In the genomic region with DNA sequence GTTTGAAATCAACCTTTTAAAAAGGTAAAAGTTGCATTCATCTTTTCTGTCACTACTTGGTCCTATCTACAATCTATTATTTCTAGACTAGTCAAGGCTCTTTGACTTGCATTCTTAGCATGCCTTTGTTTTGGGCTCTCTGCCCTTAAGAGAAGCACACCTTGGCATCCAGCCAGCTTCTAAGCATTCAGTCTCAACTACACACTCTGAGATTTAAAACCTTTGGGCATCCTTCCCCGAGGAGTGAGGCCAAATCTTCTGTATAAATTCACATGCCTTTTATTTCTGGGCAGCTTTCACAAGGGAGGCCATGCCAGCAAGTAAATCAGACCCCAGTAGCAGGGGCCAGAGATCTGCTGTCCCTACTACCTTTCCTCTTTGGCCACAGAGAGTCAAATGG, we compare ENCODE assay signal across 8 mouse cellular contexts.
DNase-seq lines count a peak whose midpoint lies in the region; ATAC-seq and TF ChIP-seq lines count a peak whose summit lies in the region.

No protein-coding gene starts in this region.

- no peaks in the 10 kb centered on the region for H3K9me3 ChIP-seq in kidney, postnatal 0 days (replicated peaks; ENCODE audit: low read length)
- no peaks in the 10 kb centered on the region for H3K9me3 ChIP-seq in midbrain, embryonic 14.5 days (ENCODE audit: control insufficient read depth, low read length)

- no peaks in the 10 kb centered on the region for H3K27me3 ChIP-seq in kidney, postnatal 0 days (ENCODE audit: insufficient read depth, low read length)
- H3K27me3 ChIP-seq in midbrain, embryonic 14.5 days (ENCODE audit: control insufficient read depth, insufficient read depth, low read length), result no peaks in the 10 kb centered on the region

- intact Hi-C loops in left cerebral cortex, postnatal 14 days (cut with DNase I), result no loop called here
- intact Hi-C loops in left cerebral cortex, adult 2 months (cut with DNase I), result no loop called here

- H3K4me2 ChIP-seq in kidney, postnatal 0 days (ENCODE audit: low read length), result no peak overlapping the region
- no peak overlapping the region for H3K4me2 ChIP-seq in midbrain, embryonic 14.5 days (ENCODE audit: low read length)

- no peak overlapping the region for H3K4me3 ChIP-seq in left cerebral cortex, adult 2 months
- H3K4me3 ChIP-seq in kidney, postnatal 0 days (replicated peaks; ENCODE audit: low read depth, low read length), result no peak overlapping the region
- no peak overlapping the region for H3K4me3 ChIP-seq in midbrain, embryonic 14.5 days (replicated peaks; ENCODE audit: low read depth, low read length)

- no peaks in the 10 kb centered on the region for H3K4me1 ChIP-seq in kidney, postnatal 0 days (replicated peaks; ENCODE audit: insufficient read depth, low read length)
- peaks cover 5% of the 10 kb centered on the region; the same call in 1 of the 2 replicates for H3K4me1 ChIP-seq in midbrain, embryonic 14.5 days (ENCODE audit: control insufficient read depth, insufficient read depth, low read length)

- peak; percentile 75 to 85 for DNase-seq in cerebellum, postnatal 10 days
- DNase-seq in cerebellum, adult 11-12 months, result no peak
- DNase-seq in left cerebral cortex, postnatal 14 days (ENCODE audit: low spot score in 2 of 2), result peak; percentile 25 to 53
- DNase-seq in left cerebral cortex, adult 2 months (ENCODE audit: extremely low spot score in 1 of 2, low spot score in 2 of 2), result no peak
- peak; percentile 77 for DNase-seq in brain, embryonic 18.5 days (ENCODE audit: low read depth, low spot score)
- peak; percentile 40 for DNase-seq in kidney, postnatal 0 days (ENCODE audit: low spot score)
- peak; percentile 81 for DNase-seq in midbrain, embryonic 14.5 days
- DNase-seq in thymus, postnatal 10 days (ENCODE audit: low spot score in 2 of 2), result no peak

- H3K9ac ChIP-seq in kidney, postnatal 0 days (ENCODE audit: low read depth, low read length), result no peak overlapping the region
- no peak overlapping the region for H3K9ac ChIP-seq in midbrain, embryonic 14.5 days (replicated peaks; ENCODE audit: low read length)

- H3K27ac ChIP-seq in left cerebral cortex, adult 2 months, result no peak overlapping the region
- H3K27ac ChIP-seq in kidney, postnatal 0 days, result no peak overlapping the region
- H3K27ac ChIP-seq in midbrain, embryonic 14.5 days (replicated peaks; ENCODE audit: low read depth, low read length), result 0 out of 2 replicates have a peak overlapping the region, but pooled peaks have one; percentile 20

- no peak for TF ChIP-seq CTCF in left cerebral cortex, adult 2 months (IDR thresholded peaks at IDR 0.05)
- no peak for TF ChIP-seq CTCF in kidney, postnatal 0 days (IDR thresholded peaks at IDR 0.05; ENCODE audit: low read depth)

- H3K36me3 ChIP-seq in kidney, postnatal 0 days (ENCODE audit: insufficient read depth, low read length), result no peaks in the 10 kb centered on the region; the same call in 1 of the 2 replicates
- H3K36me3 ChIP-seq in midbrain, embryonic 14.5 days (ENCODE audit: control insufficient read depth, insufficient read depth, low read length), result no peaks in the 10 kb centered on the region

- no peak for ATAC-seq in kidney, postnatal 0 days (replicated peaks; ENCODE audit: low FRiP score, low read depth)
- ATAC-seq in midbrain, embryonic 14.5 days (ENCODE audit: low FRiP score, low TSS enrichment), result peak; percentile 28; the same call in 1 of the 2 replicates

- WGBS in kidney, postnatal 0 days, result 35% methylated on average over 1 of the region's 1 CpGs
- 29% methylated on average over 1 of the region's 1 CpGs for WGBS in midbrain, embryonic 14.5 days

Comparison
In these comparisons a context has a peak if more than half of its experiments do, and no peak if none do; other contexts are left out.
1. DNase-seq: peak in cerebellum, postnatal 10 days (2 of 2), left cerebral cortex, postnatal 14 days (2 of 2), brain, embryonic 18.5 days (single experiment), kidney, postnatal 0 days (single experiment) and midbrain, embryonic 14.5 days (single experiment); none in cerebellum, adult 11-12 months (single experiment), left cerebral cortex, adult 2 months (0 of 2) and thymus, postnatal 10 days (0 of 2).